Mouse (Mus musculus): Measurements from ENCODE around the gene Ppp1r1b. TPM values are rescaled to one million over a fixed set of nuclear protein-coding genes. Genes with fewer than 3 reads are reported as not detected.

Gene Ppp1r1b
- total RNA-seq (2017) = not detected in 3 replicates

GRCm38 (mm10) chr11:98348083-98348961 is at the start of gene Ppp1r1b:
TSS of gene Ppp1r1b (plus strand) at chr11:98348404.
- ATAC-seq (replicated peaks; ENCODE audit: insufficient number of reproducible peaks, low FRiP score, low TSS enrichment, poor library complexity, severe bottlenecking) = no peak

GRCm38 (mm10) chr11:98298484-98299205 is 49.6 kb upstream of the Ppp1r1b start:
- ATAC-seq (replicated peaks; ENCODE audit: insufficient number of reproducible peaks, low FRiP score, low TSS enrichment, poor library complexity, severe bottlenecking) = no peak

GRCm38 (mm10) chr11:98313790-98314323 is 34.3 kb upstream of the Ppp1r1b start:
- ATAC-seq (replicated peaks; ENCODE audit: insufficient number of reproducible peaks, low FRiP score, low TSS enrichment, poor library complexity, severe bottlenecking) = no peak

GRCm38 (mm10) chr11:98317479-98317878 is 30.7 kb upstream of the Ppp1r1b start:
- no peak for ATAC-seq (replicated peaks; ENCODE audit: insufficient number of reproducible peaks, low FRiP score, low TSS enrichment, poor library complexity, severe bottlenecking)

GRCm38 (mm10) chr11:98318421-98319116 is 29.6 kb upstream of the Ppp1r1b start:
- no peak for ATAC-seq (replicated peaks; ENCODE audit: insufficient number of reproducible peaks, low FRiP score, low TSS enrichment, poor library complexity, severe bottlenecking)

- no peak for ATAC-seq (replicated peaks; ENCODE audit: insufficient number of reproducible peaks, low FRiP score, low TSS enrichment, poor library complexity, severe bottlenecking)
These were observed 29.1 kb upstream of the Ppp1r1b start for GRCm38 (mm10) chr11:98319120-98319519.

- no peak for ATAC-seq (replicated peaks; ENCODE audit: insufficient number of reproducible peaks, low FRiP score, low TSS enrichment, poor library complexity, severe bottlenecking)
These were observed 28.7 kb upstream of the Ppp1r1b start for GRCm38 (mm10) chr11:98319544-98319943.

GRCm38 (mm10) chr11:98319944-98320343 is 28.3 kb upstream of the Ppp1r1b start:
- no peak for ATAC-seq (replicated peaks; ENCODE audit: insufficient number of reproducible peaks, low FRiP score, low TSS enrichment, poor library complexity, severe bottlenecking)

- ATAC-seq (replicated peaks; ENCODE audit: insufficient number of reproducible peaks, low FRiP score, low TSS enrichment, poor library complexity, severe bottlenecking) = no peak
These were observed 27.8 kb upstream of the Ppp1r1b start for GRCm38 (mm10) chr11:98320381-98320780.

GRCm38 (mm10) chr11:98320806-98321676 is 27.2 kb upstream of the Ppp1r1b start:
- ATAC-seq (replicated peaks; ENCODE audit: insufficient number of reproducible peaks, low FRiP score, low TSS enrichment, poor library complexity, severe bottlenecking) = no peak

GRCm38 (mm10) chr11:98321677-98322003 is 26.6 kb upstream of the Ppp1r1b start:
- no peak for ATAC-seq (replicated peaks; ENCODE audit: insufficient number of reproducible peaks, low FRiP score, low TSS enrichment, poor library complexity, severe bottlenecking)

- ATAC-seq (replicated peaks; ENCODE audit: insufficient number of reproducible peaks, low FRiP score, low TSS enrichment, poor library complexity, severe bottlenecking) = no peak
These were observed 26.0 kb upstream of the Ppp1r1b start for GRCm38 (mm10) chr11:98322159-98322558.

GRCm38 (mm10) chr11:98323136-98323866 is 24.9 kb upstream of the Ppp1r1b start:
- ATAC-seq (replicated peaks; ENCODE audit: insufficient number of reproducible peaks, low FRiP score, low TSS enrichment, poor library complexity, severe bottlenecking) = no peak

- no peak for ATAC-seq (replicated peaks; ENCODE audit: insufficient number of reproducible peaks, low FRiP score, low TSS enrichment, poor library complexity, severe bottlenecking)
These were observed 24.3 kb upstream of the Ppp1r1b start for GRCm38 (mm10) chr11:98323933-98324332.

- ATAC-seq (replicated peaks; ENCODE audit: insufficient number of reproducible peaks, low FRiP score, low TSS enrichment, poor library complexity, severe bottlenecking) = no peak
These were observed 22.9 kb upstream of the Ppp1r1b start for GRCm38 (mm10) chr11:98325191-98325820.

- no peak for ATAC-seq (replicated peaks; ENCODE audit: insufficient number of reproducible peaks, low FRiP score, low TSS enrichment, poor library complexity, severe bottlenecking)
These were observed 22.4 kb upstream of the Ppp1r1b start for GRCm38 (mm10) chr11:98325821-98326218.

GRCm38 (mm10) chr11:98326741-98327135 is 21.5 kb upstream of the Ppp1r1b start:
- no peak for ATAC-seq (replicated peaks; ENCODE audit: insufficient number of reproducible peaks, low FRiP score, low TSS enrichment, poor library complexity, severe bottlenecking)
